Mouse (Mus musculus) heart, embryonic 16.5 days (tissue): Measurements from ENCODE around the gene Igfbp3. TPM values are rescaled to one million over a fixed set of nuclear protein-coding genes. Genes with fewer than 3 reads are reported as not detected.
"Not testable (repeated sequence)": the region's sequence is repeated elsewhere in the genome, so short reads cannot be mapped to it uniquely, and the experiment has no call there.

ENCODE experiments used
- ATAC-seq: fragments of 200-750 bp; cut with Nextera tagmentation; replicated peaks from 2 replicates; pipeline ENCODE4 v1.8.0; 2017; ENCODE audit warnings: moderate number of reproducible peaks; ENCODE audit not compliant: insufficient read depth, low FRiP score; ENCODE audit errors: extremely low read depth
- H3K27ac ChIP-seq: fragments of 300-500 bp; sonication (generic); 2 replicates; pipeline ENCODE4 v1.5.1; 2014; ENCODE audit warnings: mild to moderate bottlenecking, low read length, control low read depth, moderate library complexity
- H3K27me3 ChIP-seq: fragments of 300-500 bp; sonication (generic); 2 replicates; pipeline ENCODE4 v1.6.1; 2014; ENCODE audit warnings: low read length, mixed read lengths; ENCODE audit not compliant: control insufficient read depth, insufficient read depth
- H3K36me3 ChIP-seq: fragments of 300-500 bp; sonication (generic); 2 replicates; pipeline ENCODE4 v1.6.1; 2014; ENCODE audit not compliant: control insufficient read depth, insufficient read depth
- H3K4me1 ChIP-seq: fragments of 300-500 bp; sonication (generic); 2 replicates; pipeline ENCODE4 v1.6.1; 2014; ENCODE audit warnings: low read length, mixed read lengths; ENCODE audit not compliant: control insufficient read depth, insufficient read depth
- H3K4me2 ChIP-seq: fragments of 300-500 bp; sonication (generic); 2 replicates; pipeline ENCODE4 v1.6.1; 2014; ENCODE audit warnings: low read depth, mild to moderate bottlenecking, control low read depth, low read length
- H3K4me3 ChIP-seq: fragments of 300-500 bp; sonication (generic); 2 replicates; pipeline ENCODE4 v1.5.1; 2014; ENCODE audit warnings: mild to moderate bottlenecking, control low read depth, low read length
- H3K9ac ChIP-seq: fragments of 300-500 bp; sonication (generic); 2 replicates; pipeline ENCODE4 v1.6.1; 2014; ENCODE audit warnings: low read length, control low read depth
- H3K9me3 ChIP-seq: fragments of 300-500 bp; sonication (generic); replicated peaks from 2 replicates; pipeline ENCODE4 v1.6.1; 2016; ENCODE audit warnings: low read length; ENCODE audit not compliant: control insufficient read depth
- WGBS: fragments of 180-500 bp; shearing (Covaris S2); extraction: QIAGEN DNeasy Blood & Tissue Kit; methylation state at CpG from one replicate; pipeline ENCODE4 v1.1.7; 2014; 5-methylcytosine and 5-hydroxymethylcytosine counted together
- polyA plus RNA-seq: library from polyadenylated mRNA; unstranded; fragments of >200 nt; fragmentation: Nextera tagmentation; extraction: Ambion mirVana; gene quantifications from 2 replicates; pipeline ENCODE4 v1.2.1, GENCODE M21; 2015

Igfbp3 gene
- polyA plus RNA-seq, 1 experiment from 2014 or later, result 41.1 TPM

DNA sequence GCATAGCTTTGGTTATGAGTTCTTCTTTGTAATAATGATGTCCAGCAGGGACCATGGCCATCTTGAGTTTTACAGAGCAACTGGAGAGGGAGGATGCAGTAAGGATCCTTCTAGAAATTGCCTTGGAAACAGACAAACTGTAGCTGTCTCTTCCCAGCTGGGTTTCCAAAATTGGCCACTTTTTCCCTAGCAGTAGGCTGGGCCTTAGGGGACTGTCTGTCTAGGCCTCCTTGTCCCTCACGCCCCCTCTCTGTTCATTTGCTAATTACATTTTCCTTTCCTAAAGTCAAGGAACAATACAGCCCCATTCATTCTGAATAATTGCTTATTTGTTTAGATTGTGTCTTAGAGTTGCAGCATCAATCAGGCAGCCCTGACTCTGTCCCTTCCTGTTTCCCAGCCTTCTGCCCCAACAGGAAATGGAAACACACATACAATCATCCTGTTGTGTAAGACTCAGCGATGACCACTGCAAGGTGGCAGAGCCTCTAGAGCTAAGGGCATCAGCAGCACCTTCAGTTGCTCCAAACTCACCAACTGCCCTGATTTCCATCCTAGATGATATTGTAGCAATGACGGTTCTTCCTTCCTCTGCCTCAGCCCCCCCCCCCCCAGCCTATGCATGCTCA is 21.4 kb upstream of the Igfbp3 start:
- no peak overlapping the region for H3K9ac ChIP-seq
- no peak for ATAC-seq
- WGBS, result 68% methylated on average over 3 of the region's 3 CpGs
- no peak overlapping the region for H3K27ac ChIP-seq
- H3K36me3 ChIP-seq, result no peaks in the 10 kb centered on the region
- H3K4me2 ChIP-seq, result no peak overlapping the region
- H3K4me1 ChIP-seq, result 0 out of 2 replicates have a peak, but pooled peaks cover 2% of the 10 kb centered on the region
- no peaks in the 10 kb centered on the region for H3K27me3 ChIP-seq
- H3K4me3 ChIP-seq, result no peak overlapping the region
- H3K9me3 ChIP-seq, result no peaks in the 10 kb centered on the region

DNA sequence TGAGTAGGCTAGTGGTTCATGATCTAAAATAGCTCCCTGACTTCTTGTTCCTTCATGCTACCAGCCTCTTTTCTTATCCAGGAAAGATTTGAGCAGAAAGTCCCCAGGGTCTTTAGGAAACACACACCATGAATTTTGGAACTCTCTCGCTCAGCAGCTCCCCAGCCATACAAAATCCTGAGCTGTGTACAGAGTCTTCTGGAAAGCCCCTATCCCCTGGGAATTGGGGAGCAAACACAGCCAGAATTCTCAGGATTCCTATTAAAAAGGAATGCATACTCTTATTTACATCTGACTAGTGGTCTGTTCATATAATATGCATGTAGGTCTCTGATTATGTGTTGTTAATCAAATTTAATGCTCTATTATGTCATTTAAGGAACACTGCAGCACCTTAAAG is 20.7 kb upstream of the Igfbp3 start:
- H3K4me1 ChIP-seq, result 0 out of 2 replicates have a peak, but pooled peaks cover 2% of the 10 kb centered on the region
- no peak for ATAC-seq
- no peak overlapping the region for H3K9ac ChIP-seq
- no peaks in the 10 kb centered on the region for H3K27me3 ChIP-seq
- no peak overlapping the region for H3K4me2 ChIP-seq
- H3K4me3 ChIP-seq, result no peak overlapping the region
- no peak overlapping the region for H3K27ac ChIP-seq
- no peaks in the 10 kb centered on the region for H3K9me3 ChIP-seq
- 63% methylated on average over 1 of the region's 1 CpGs for WGBS
- no peaks in the 10 kb centered on the region for H3K36me3 ChIP-seq

DNA sequence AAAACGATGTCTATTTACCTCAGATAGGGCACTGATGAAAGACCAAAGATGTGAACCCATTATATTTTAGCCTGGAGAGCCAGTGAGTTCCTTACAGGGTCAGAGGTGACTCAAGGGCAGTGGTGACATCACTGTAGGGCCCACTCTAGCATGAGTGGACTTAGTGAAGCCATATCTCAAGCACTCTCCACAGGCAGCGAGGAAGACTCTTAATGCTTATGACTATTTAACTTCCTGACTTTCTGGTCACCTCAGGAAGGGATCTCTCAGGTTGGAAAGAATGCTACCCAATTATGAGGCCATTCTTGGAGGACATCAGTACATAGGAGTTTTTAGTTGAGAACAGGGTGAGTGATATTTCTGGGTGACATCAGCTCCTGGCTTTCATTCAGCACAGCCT is 19.6 kb upstream of the Igfbp3 start:
- Histone ChIP-seq H3K36me3 (no peaks in the 10 kb centered on the region), H3K27me3 (no peaks in the 10 kb centered on the region), H3K4me3 (no peak overlapping the region), H3K27ac (no peak overlapping the region), H3K9ac (no peak overlapping the region), H3K4me2 (no peak overlapping the region), H3K4me1 (0 out of 2 replicates have a peak, but pooled peaks cover 2% of the 10 kb centered on the region), H3K9me3 (no peaks in the 10 kb centered on the region)
- 51% methylated on average over 2 of the region's 2 CpGs for WGBS
- no peak for ATAC-seq

DNA sequence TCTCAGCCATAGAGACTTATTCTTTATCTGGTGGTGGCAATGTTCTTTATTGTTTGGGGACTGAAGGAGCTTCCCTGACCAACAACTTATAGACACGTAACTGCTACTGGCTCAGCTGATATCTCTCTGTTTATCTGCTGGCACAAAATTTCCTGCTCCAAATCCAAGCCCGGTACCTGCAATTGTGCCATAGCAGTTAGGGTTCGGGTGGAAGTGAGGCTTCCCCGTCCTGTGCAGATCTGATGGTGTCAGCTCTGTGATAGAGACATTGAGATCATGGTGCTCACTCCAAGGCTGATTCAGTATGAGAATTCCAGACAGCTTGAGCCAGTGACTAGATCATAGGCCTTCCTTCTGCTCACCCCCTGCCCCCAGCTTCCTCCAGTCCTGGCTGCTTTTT is 18.2 kb upstream of the Igfbp3 start:
- Histone ChIP-seq H3K4me1 (no peaks in the 10 kb centered on the region), H3K27ac (no peak overlapping the region), H3K27me3 (no peaks in the 10 kb centered on the region), H3K9ac (no peak overlapping the region), H3K4me3 (no peak overlapping the region), H3K9me3 (no peaks in the 10 kb centered on the region), H3K4me2 (no peak overlapping the region), H3K36me3 (no peaks in the 10 kb centered on the region)
- ATAC-seq, result no peak
- 80% methylated on average over 4 of the region's 4 CpGs for WGBS

DNA sequence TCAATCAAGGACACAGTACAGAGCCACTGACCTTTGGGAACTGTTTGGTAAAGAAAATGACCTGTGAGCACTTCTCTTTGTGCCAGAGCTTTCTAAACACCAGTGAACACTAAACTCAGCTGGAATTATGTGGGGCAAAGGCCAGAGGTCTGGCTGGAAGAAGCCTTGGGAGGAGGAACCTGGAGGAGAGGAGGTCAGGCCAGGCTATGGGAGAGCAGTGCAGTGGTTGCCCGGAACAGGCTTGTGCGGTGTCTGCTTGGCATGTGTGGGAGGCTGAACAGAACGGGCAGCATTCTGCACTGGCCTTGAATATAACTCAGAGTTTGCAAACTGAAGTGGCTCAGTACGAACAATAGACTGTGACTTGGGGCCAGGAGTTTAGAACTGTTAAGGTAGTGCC is 16.3 kb upstream of the Igfbp3 start:
- no peaks in the 10 kb centered on the region for H3K27me3 ChIP-seq
- H3K9me3 ChIP-seq, result no peaks in the 10 kb centered on the region
- WGBS, result 66% methylated on average over 4 of the region's 4 CpGs
- no peaks in the 10 kb centered on the region for H3K4me1 ChIP-seq
- H3K4me2 ChIP-seq, result no peak overlapping the region
- no peak overlapping the region for H3K27ac ChIP-seq
- ATAC-seq, result no peak
- no peaks in the 10 kb centered on the region for H3K36me3 ChIP-seq
- no peak overlapping the region for H3K9ac ChIP-seq
- no peak overlapping the region for H3K4me3 ChIP-seq

DNA sequence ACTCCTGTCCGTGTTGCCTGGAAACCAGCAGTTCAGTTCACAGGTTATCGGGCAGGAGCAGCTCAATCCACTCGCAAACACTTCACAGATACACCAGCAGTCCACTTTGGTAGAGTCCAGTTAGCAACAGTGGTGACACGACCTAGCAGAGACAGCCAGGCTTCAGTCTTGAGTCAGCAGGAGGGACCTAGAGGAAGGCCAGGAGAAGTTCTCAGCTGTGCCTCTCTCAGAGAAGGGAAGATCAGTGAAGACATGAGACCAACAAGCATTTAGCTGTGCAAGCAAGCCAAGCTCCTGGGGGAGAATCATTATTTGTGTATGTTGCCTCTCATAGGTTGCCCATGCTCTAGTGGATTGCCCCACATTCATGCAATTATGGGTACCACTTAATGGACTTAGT is 14.4 kb upstream of the Igfbp3 start:
- WGBS, result 74% methylated on average over 4 of the region's 4 CpGs
- Histone ChIP-seq H3K27me3 (no peaks in the 10 kb centered on the region), H3K9ac (no peak overlapping the region), H3K36me3 (no peaks in the 10 kb centered on the region), H3K9me3 (no peaks in the 10 kb centered on the region), H3K4me2 (no peak overlapping the region), H3K4me1 (no peaks in the 10 kb centered on the region), H3K4me3 (no peak overlapping the region), H3K27ac (no peak overlapping the region)
- no peak for ATAC-seq

DNA sequence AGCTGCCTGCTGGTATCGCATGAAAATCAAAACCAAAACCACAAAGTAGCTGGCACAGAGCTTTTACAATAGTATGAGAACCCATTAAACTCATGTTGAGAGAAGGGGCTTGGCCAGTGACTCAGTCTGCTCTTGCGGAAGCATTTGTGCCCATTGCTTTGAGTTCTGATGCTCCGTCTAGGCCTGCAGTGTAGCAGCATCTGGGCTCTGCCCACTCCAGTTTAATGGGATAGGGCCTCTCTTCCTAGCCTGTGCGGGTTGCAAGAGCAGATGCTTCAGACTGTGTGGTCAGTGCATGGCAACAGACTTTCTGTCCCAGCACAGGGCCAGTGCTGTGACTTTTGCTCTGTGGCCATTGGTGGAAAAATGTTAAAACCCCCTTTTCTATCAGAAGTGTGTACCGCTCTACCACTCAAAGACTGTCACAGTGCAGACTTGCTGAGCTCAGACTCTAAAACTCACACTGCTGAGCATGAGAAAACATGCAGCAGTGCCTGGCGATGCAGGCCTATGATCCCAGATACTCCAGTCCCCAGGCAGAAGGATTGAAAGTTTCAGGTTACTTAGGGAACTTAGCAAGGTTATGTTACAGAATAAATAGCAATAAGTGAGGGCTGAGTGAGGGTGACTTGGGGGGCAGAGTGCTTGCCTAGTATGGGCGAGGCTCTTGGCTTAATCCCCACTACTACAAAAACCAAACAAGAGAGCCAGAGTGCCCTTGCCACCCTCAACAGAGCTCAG is 13.3 kb upstream of the Igfbp3 start:
- Histone ChIP-seq H3K27ac (no peak overlapping the region), H3K27me3 (no peaks in the 10 kb centered on the region), H3K36me3 (no peaks in the 10 kb centered on the region), H3K9ac (no peak overlapping the region), H3K4me2 (no peak overlapping the region), H3K9me3 (no peaks in the 10 kb centered on the region), H3K4me1 (no peaks in the 10 kb centered on the region), H3K4me3 (no peak overlapping the region)
- ATAC-seq, result 0 out of 2 replicates have a peak, but pooled peaks have one; percentile 32
- 81% methylated on average over 7 of the region's 7 CpGs for WGBS

DNA sequence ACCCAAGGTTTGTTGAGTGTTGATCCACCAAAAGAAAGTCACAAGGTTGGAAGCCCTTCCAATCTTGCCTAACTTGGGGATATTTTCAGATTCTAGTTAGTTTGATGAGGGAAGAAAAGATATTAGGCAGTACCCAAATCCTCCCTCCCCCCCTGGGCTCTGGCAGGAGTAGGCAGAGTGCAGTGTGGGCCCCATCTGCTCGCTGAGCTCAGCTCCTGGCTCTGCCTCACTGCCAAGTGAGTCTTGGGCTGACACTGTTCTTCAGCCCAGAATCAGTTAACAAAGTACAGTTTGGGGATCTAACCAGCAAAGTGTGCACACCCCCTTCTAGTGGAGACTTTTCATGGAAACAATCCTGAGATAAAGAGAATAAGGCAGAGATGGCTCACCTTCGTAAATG is 12.5 kb upstream of the Igfbp3 start:
- H3K27me3 ChIP-seq, result no peaks in the 10 kb centered on the region
- no peak overlapping the region for H3K4me2 ChIP-seq
- H3K4me1 ChIP-seq, result no peaks in the 10 kb centered on the region
- no peak overlapping the region for H3K27ac ChIP-seq
- no peak for ATAC-seq
- H3K9ac ChIP-seq, result no peak overlapping the region
- H3K9me3 ChIP-seq, result no peaks in the 10 kb centered on the region
- 60% methylated on average over 2 of the region's 2 CpGs for WGBS
- H3K4me3 ChIP-seq, result no peak overlapping the region
- H3K36me3 ChIP-seq, result no peaks in the 10 kb centered on the region

DNA sequence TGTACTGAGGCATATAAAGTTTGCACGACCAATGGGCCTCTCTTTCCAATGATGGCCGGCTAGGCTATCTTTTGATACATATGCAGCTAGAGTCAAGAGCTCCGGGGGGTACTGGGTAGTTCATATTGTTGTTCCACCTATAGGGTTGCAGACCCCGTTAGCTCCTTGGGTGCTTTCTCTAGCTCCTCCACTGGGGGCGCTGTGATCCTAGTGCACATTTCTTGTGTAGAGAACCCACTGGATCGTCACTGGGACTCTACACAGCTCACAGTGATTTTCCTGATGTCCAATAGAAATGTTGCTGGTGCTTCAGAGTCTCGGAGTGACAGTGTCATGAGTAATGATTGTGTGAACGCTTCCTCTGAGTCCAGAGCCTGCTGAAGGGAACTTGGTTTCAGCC is 8.1 kb upstream of the Igfbp3 start:
- ATAC-seq, H3K36me3 ChIP-seq, H3K9ac ChIP-seq, H3K9me3 ChIP-seq, H3K4me1 ChIP-seq, H3K4me2 ChIP-seq, H3K27me3 ChIP-seq, H3K4me3 ChIP-seq, H3K27ac ChIP-seq: not testable (repeated sequence)
- WGBS, result 77% methylated on average over 8 of the region's 8 CpGs
